Mouse (Mus musculus) kidney, adult 2 months (tissue): ENCODE results near the gene Hist1h2aa.

ENCODE experiments used
- CTCF ChIP-seq: fragments of 200-500 bp; conservative IDR thresholded peaks from 2 replicates; pipeline ENCODE4 v1.5.1; 2011; ENCODE audit warnings: low read depth, mild to moderate bottlenecking, control low read depth, low read length, moderate library complexity, mixed read lengths; ENCODE audit not compliant: insufficient read depth, insufficient read length
- POLR2A ChIP-seq: fragments of 200-500 bp; IDR thresholded peaks from one replicate; pipeline ENCODE4 v1.6.1; 2011; ENCODE audit warnings: low read depth, low read length, control low read depth

DNA sequence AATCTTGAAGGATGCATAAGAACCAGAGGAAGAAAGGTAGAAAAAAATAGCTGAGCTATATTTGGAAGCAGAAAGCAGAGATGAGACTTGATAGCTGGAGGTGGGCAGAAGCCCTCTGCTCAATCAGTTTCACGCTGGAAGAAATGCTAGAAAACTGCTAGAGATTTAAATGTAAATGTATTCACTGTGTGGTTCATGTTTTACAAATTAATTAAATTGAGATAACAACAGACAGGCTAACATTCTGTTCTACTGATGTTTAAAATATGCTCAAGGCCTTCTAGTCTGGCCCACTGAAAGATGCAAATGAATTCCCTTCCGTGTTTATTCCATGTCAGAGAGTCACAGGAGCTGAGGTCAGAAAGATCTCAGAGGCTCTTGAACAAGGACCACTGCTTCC, 37.6 kb downstream of the Hist1h2aa start:
- TF ChIP-seq POLR2A (no peak), CTCF (no peak)
